Comparison of ENCODE assay signal across 7 mouse cellular contexts in genomic region chr5:18043022-18043421, GRCm38 (mm10).
DNase-seq lines count a peak whose midpoint lies in the region; ATAC-seq and TF ChIP-seq lines count a peak whose summit lies in the region.

No protein-coding gene starts in this region.

- in situ Hi-C loops in Patski (cut with MboI; ENCODE audit: low pct_unique_long_range_greater_than_20kb): loop anchor here (10.0 kb wide), 2 partner anchors 228 to 1108 kb away; no protein-coding TSS in a partner anchor

- POLR2A ChIA-PET in Patski (lab: Charles Lee): no interaction called here

- no peaks in the 10 kb centered on the region for H3K4me1 ChIP-seq in ES-Bruce4 (ENCODE audit: control insufficient read depth, insufficient read depth, low read length)
- H3K4me1 ChIP-seq in cortical plate, adult 2 months (ENCODE audit: control insufficient read depth, insufficient read depth, low read length): no peaks in the 10 kb centered on the region

- CTCF ChIA-PET in Patski (lab: Charles Lee): interaction anchor here (0.6 to 2.3 kb wide), 23 partner anchors 9 to 1085 kb away, joined by 3 to 18 read pairs (median 3); no protein-coding TSS in a partner anchor

- ATAC-seq in Patski: no peak
- ATAC-seq in granulocyte monocyte progenitor cell, adult 5-6 weeks (replicated peaks; ENCODE audit: poor library complexity, severe bottlenecking): peak; percentile 63

- H3K9ac ChIP-seq in ES-Bruce4 (ENCODE audit: low read depth, poor library complexity, severe bottlenecking): no peak overlapping the region

- TF ChIP-seq CTCF in ES-Bruce4 (IDR thresholded peaks at IDR 0.05; ENCODE audit: low read depth, low read length) (peak; percentile 21), Patski (IDR thresholded peaks at IDR 0.05) (peak; percentile 79)
- TF ChIP-seq CTCF in cortical plate, adult 2 months (IDR thresholded peaks at IDR 0.05; ENCODE audit: extremely low read depth, insufficient read depth, low read length): peak; percentile 60

- no peak overlapping the region for H3K27ac ChIP-seq in ES-Bruce4 (ENCODE audit: insufficient read depth, low read length)
- no peak overlapping the region for H3K27ac ChIP-seq in cortical plate, adult 2 months (ENCODE audit: insufficient read depth, low read length)

- no peak for TF ChIP-seq POLR2A in ES-Bruce4 (IDR thresholded peaks at IDR 0.05; ENCODE audit: insufficient read depth, low read length)
- no peak for TF ChIP-seq POLR2A in cortical plate, adult 2 months (IDR thresholded peaks at IDR 0.05; ENCODE audit: extremely low read depth, insufficient read depth, low read length)

- H3K27me3 ChIP-seq in ES-Bruce4 (ENCODE audit: control insufficient read depth, insufficient read depth, low read length, poor library complexity, severe bottlenecking): no peaks in the 10 kb centered on the region
- peaks cover 6% of the 10 kb centered on the region for H3K27me3 ChIP-seq in Patski

- DNase-seq in Patski (ENCODE audit: low read depth, low spot score): no peak
- peak; percentile 65 to 91 for DNase-seq in kidney, postnatal 36 days
- DNase-seq in lung, postnatal 25 days (ENCODE audit: low spot score): peak; percentile 69
- DNase-seq in skeletal muscle tissue, adult 2 months (ENCODE audit: low read depth, low spot score): peak; percentile 63

- no peaks in the 10 kb centered on the region for H3K36me3 ChIP-seq in ES-Bruce4 (ENCODE audit: control insufficient read depth, insufficient read depth, low read length, poor library complexity, severe bottlenecking)

- no peak overlapping the region for H3K4me3 ChIP-seq in ES-Bruce4 (ENCODE audit: low read depth, low read length)
- H3K4me3 ChIP-seq in cortical plate, adult 2 months (ENCODE audit: insufficient read depth, low read length): no peak overlapping the region

- TF ChIP-seq EP300 in ES-Bruce4 (IDR thresholded peaks at IDR 0.05; ENCODE audit: insufficient read depth, low read depth, low read length): no peak

- H3K9me3 ChIP-seq in ES-Bruce4 (replicated peaks; ENCODE audit: control insufficient read depth, insufficient read depth, low read length, poor library complexity, severe bottlenecking): no peaks in the 10 kb centered on the region

Comparison
In these comparisons a context has a peak if more than half of its experiments do, and no peak if none do; other contexts are left out.
1. CTCF ChIP-seq: peak in every context shown above with its lines; median percentile 79 in Patski; 60 in cortical plate, adult 2 months; 21 in ES-Bruce4.